Mouse (Mus musculus) hindbrain, embryonic 10.5 days (tissue): Measurements from ENCODE around the gene Tlcd1. TPM values are rescaled to one million over a fixed set of nuclear protein-coding genes. Genes with fewer than 3 reads are reported as not detected.

Source experiments
- DNase-seq: peaks from one replicate; pipeline ENCODE4 v3.0.0-alpha.2; 2017; ENCODE audit warnings: low spot score
- H3K27ac ChIP-seq: fragments of 300-500 bp; sonication (generic); 2 replicates; pipeline ENCODE4 v1.5.1; 2016; ENCODE audit warnings: mild to moderate bottlenecking, moderate library complexity
- H3K27me3 ChIP-seq: fragments of 300-500 bp; sonication (generic); 2 replicates; pipeline ENCODE4 v1.6.1; 2016; ENCODE audit warnings: mild to moderate bottlenecking; ENCODE audit not compliant: poor library complexity, insufficient read depth, severe bottlenecking
- H3K36me3 ChIP-seq: fragments of 300-500 bp; sonication (generic); 2 replicates; pipeline ENCODE4 v1.6.1; 2016; ENCODE audit warnings: mild to moderate bottlenecking, moderate library complexity
- H3K4me1 ChIP-seq: fragments of 300-500 bp; sonication (generic); replicated peaks from 2 replicates; pipeline ENCODE4 v1.6.1; 2016; ENCODE audit warnings: mild to moderate bottlenecking
- H3K4me3 ChIP-seq: fragments of 300-500 bp; sonication (generic); 2 replicates; pipeline ENCODE4 v1.5.1; 2016; ENCODE audit warnings: mild to moderate bottlenecking, moderate library complexity
- H3K9me3 ChIP-seq: fragments of 300-500 bp; sonication (generic); 2 replicates; pipeline ENCODE4 v1.6.1; 2016; ENCODE audit warnings: mild to moderate bottlenecking, moderate library complexity
- WGBS: fragments of 180-500 bp; shearing (Covaris S2); methylation state at CpG from one replicate; pipeline ENCODE4 v1.1.7; 2016; 5-methylcytosine and 5-hydroxymethylcytosine counted together
- polyA plus RNA-seq: library from polyadenylated mRNA; unstranded; fragments of >200 nt; fragmentation: Nextera tagmentation; extraction: Ambion mirVana; gene quantifications from 2 replicates; pipeline ENCODE4 v1.2.1, GENCODE M21; 2016

Tlcd1 gene
- polyA plus RNA-seq, 1 experiment from 2014 or later: 7.0 TPM

GRCm38 (mm10) chr11:78163681-78164603 is 12.6 kb upstream of the Tlcd1 start:
- peaks cover 55% of the 10 kb centered on the region for H3K4me1 ChIP-seq
- H3K27ac ChIP-seq: peak overlapping the region; percentile 100
- H3K27me3 ChIP-seq: peaks cover 14% of the 10 kb centered on the region
- DNase-seq: peak; percentile 88
- WGBS: under 1% methylated on average over 22 of the region's 22 CpGs
- H3K9me3 ChIP-seq: no peaks in the 10 kb centered on the region
- peaks cover 47% of the 10 kb centered on the region for H3K36me3 ChIP-seq
- H3K4me3 ChIP-seq: peak overlapping the region; percentile 100

- Histone ChIP-seq H3K27me3 (peaks cover 14% of the 10 kb centered on the region), H3K36me3 (peaks cover 41% of the 10 kb centered on the region), H3K9me3 (no peaks in the 10 kb centered on the region), H3K27ac (peak overlapping the region; percentile 100), H3K4me3 (peak overlapping the region; percentile 100), H3K4me1 (peaks cover 54% of the 10 kb centered on the region)
- under 1% methylated on average over 14 of the region's 14 CpGs for WGBS
- no peak for DNase-seq
These were observed 11.9 kb upstream of the Tlcd1 start for GRCm38 (mm10) chr11:78164604-78164923.

- Histone ChIP-seq H3K36me3 (peaks cover 35% of the 10 kb centered on the region), H3K4me1 (peaks cover 53% of the 10 kb centered on the region), H3K9me3 (no peaks in the 10 kb centered on the region), H3K27me3 (peaks cover 14% of the 10 kb centered on the region), H3K27ac (peak within 1 kb of the TSS; percentile 100), H3K4me3 (peak within 1 kb of the TSS; percentile 100)
- peak; percentile 89 for DNase-seq
- WGBS: under 1% methylated on average over 78 of the region's 78 CpGs
These were observed 11.4 kb upstream of the Tlcd1 start, which contains the start of gene Traf4 for GRCm38 (mm10) chr11:78164924-78165760. Traf4 (minus strand) TSS chr11:78165589.

DNA sequence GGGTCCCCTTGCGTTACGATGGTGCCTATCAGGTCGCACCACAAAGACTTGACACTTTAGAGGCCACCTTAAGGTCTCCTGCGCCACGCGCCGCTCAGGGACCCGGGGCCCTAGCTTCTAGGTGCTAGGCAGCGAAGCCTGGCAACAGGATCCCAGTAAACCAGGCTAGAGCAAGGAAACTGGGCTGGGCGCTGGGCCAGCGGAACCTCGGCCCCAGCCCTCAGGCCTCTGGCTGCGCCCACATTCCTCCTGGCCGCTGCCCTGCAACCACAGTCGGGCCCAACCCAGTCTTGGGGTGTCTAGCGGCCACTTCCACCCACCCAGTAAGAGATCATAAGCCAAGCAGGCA is 10.8 kb upstream of the Tlcd1 start:
- DNase-seq: no peak
- Histone ChIP-seq H3K27ac (peak overlapping the region; percentile 100), H3K27me3 (peaks cover 14% of the 10 kb centered on the region), H3K9me3 (no peaks in the 10 kb centered on the region), H3K4me3 (peak overlapping the region; percentile 100), H3K36me3 (peaks cover 32% of the 10 kb centered on the region), H3K4me1 (peaks cover 50% of the 10 kb centered on the region)
- 3% methylated on average over 16 of the region's 16 CpGs for WGBS

- H3K4me1 ChIP-seq: peaks cover 46% of the 10 kb centered on the region
- peak overlapping the region; percentile 100 for H3K27ac ChIP-seq
- no peaks in the 10 kb centered on the region for H3K9me3 ChIP-seq
- WGBS: 53% methylated on average over 4 of the region's 4 CpGs
- H3K27me3 ChIP-seq: peaks cover 14% of the 10 kb centered on the region
- peaks cover 32% of the 10 kb centered on the region for H3K36me3 ChIP-seq
- peak overlapping the region; percentile 100 for H3K4me3 ChIP-seq
- no peak for DNase-seq
These were observed 10.3 kb upstream of the Tlcd1 start for GRCm38 (mm10) chr11:78166161-78166560.

DNA sequence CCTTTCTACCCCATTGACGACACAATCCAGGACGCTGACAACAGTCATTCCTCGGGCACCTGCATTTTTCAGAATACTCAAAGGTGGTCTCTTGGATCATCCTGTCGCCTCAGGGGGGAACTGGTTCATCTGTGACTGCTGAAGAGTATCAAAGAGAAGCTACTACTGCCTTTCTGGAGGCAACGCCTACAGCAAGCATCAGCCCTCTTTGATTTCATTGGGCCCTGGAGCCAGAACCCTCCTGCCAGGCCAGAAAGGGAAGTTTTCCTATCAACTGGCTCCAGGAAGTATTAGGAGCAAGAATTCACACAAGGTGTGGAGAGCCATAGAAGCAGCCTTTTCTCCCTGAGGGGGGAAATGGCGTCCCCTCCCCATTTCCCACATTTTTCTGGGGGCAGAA is 9.9 kb upstream of the Tlcd1 start:
- no peak overlapping the region for H3K27ac ChIP-seq
- H3K36me3 ChIP-seq: peaks cover 29% of the 10 kb centered on the region
- peaks cover 43% of the 10 kb centered on the region for H3K4me1 ChIP-seq
- DNase-seq: no peak
- 69% methylated on average over 6 of the region's 6 CpGs for WGBS
- peaks cover 14% of the 10 kb centered on the region for H3K27me3 ChIP-seq
- H3K9me3 ChIP-seq: no peaks in the 10 kb centered on the region
- H3K4me3 ChIP-seq: no peak overlapping the region

DNA sequence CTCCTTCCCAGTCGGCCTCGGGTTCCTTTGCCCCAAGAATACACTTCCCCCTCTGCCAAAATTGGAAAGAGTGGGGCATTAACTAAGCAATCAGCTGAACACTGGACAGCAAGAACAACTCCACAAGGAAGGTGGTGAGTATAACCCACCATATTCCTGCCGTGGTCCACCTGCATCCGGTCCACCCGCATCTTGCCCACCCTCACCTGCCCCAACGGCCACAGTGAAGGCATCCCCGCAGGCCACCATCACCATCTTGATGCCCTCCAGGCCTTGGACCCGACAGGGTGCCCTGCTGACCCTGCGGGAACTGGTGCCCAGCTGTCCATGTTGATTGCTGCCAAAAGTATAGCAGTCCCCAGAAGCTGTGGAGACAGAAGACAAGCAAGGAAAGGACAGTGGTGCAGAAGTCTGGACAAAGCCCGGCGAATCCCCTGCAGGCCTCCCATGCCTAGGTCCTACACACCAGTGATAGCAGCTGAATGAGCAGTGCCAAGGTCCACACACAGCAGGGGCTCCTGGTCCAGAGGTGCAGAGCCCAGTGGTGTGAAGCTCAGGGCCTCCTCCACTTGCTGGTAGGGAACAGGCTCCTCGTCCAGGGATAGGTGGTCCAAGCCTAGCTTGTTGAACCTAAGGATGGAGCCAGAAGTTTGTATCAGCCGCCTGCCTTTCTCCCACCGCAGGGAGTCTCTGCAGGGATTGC is 9.1 kb upstream of the Tlcd1 start:
- Histone ChIP-seq H3K9me3 (no peaks in the 10 kb centered on the region), H3K4me1 (peaks cover 37% of the 10 kb centered on the region), H3K27me3 (peaks cover 14% of the 10 kb centered on the region), H3K4me3 (no peak overlapping the region), H3K27ac (0 out of 2 replicates have a peak overlapping the region, but pooled peaks have one; percentile 25), H3K36me3 (peaks cover 22% of the 10 kb centered on the region)
- WGBS: 87% methylated on average over 14 of the region's 14 CpGs
- DNase-seq: no peak

DNA sequence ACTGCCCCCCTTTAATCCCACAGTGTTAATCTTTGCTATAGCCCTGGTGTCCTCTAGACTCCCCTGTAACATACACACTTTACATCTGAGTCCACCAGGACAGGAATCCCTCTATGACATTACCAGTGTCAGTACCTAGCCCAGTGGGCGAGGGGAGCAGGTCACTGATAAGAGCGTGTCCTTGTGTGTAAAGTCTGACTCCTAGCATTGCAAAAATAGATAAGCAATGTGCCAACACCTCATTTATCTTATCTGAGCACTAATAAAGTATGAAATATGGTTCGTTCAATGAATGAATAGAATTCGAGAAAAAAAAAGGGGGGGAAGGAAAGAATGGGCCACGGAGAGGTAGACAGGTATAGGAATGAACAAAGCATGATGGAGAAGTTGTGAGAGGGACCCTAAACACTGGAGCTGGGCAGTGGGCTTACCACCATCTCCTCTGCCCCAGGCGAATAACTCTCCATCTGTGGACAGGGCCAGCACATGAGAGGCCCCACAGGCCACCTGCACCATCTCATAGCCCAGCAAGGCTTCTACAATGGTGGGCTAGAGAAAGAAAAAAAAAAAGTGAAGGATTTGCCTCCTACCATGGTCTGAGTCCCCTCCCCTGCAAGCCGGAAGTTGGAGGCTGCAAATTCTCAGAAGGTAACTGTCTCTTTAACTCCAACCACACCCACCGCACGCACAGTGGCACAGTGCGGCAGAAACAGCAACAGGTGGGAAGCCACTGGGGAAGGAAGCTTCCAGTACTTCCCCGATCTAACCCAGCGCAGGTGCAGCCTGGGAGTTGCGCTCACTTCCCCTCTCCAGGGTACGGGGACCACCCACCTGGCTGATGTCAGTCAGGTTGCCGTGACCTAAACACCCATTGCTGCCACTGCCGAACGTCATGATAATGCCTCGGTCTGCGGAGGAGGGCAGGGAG is 7.7 kb upstream of the Tlcd1 start:
- peaks cover 9% of the 10 kb centered on the region for H3K36me3 ChIP-seq
- 58% methylated on average over 19 of the region's 19 CpGs for WGBS
- H3K9me3 ChIP-seq: no peaks in the 10 kb centered on the region
- no peak overlapping the region for H3K27ac ChIP-seq
- no peak for DNase-seq
- peaks cover 23% of the 10 kb centered on the region for H3K4me1 ChIP-seq
- H3K4me3 ChIP-seq: 0 out of 2 replicates have a peak overlapping the region, but pooled peaks have one; percentile 9
- peaks cover 14% of the 10 kb centered on the region for H3K27me3 ChIP-seq

GRCm38 (mm10) chr11:78170306-78170705 is 6.2 kb upstream of the Tlcd1 start:
- WGBS: 90% methylated on average over 15 of the region's 15 CpGs
- no peak for DNase-seq
- H3K4me1 ChIP-seq: peaks cover 18% of the 10 kb centered on the region
- no peaks in the 10 kb centered on the region for H3K9me3 ChIP-seq
- H3K36me3 ChIP-seq: peaks cover 9% of the 10 kb centered on the region
- peaks cover 14% of the 10 kb centered on the region for H3K27me3 ChIP-seq
- no peak overlapping the region for H3K4me3 ChIP-seq
- H3K27ac ChIP-seq: no peak overlapping the region

GRCm38 (mm10) chr11:78171328-78171727 is 5.2 kb upstream of the Tlcd1 start:
- no peak for DNase-seq
- 65% methylated on average over 4 of the region's 4 CpGs for WGBS
- Histone ChIP-seq H3K27me3 (peaks cover 14% of the 10 kb centered on the region), H3K9me3 (no peaks in the 10 kb centered on the region), H3K36me3 (peaks cover 9% of the 10 kb centered on the region), H3K27ac (no peak overlapping the region), H3K4me3 (no peak overlapping the region), H3K4me1 (peaks cover 15% of the 10 kb centered on the region)

DNA sequence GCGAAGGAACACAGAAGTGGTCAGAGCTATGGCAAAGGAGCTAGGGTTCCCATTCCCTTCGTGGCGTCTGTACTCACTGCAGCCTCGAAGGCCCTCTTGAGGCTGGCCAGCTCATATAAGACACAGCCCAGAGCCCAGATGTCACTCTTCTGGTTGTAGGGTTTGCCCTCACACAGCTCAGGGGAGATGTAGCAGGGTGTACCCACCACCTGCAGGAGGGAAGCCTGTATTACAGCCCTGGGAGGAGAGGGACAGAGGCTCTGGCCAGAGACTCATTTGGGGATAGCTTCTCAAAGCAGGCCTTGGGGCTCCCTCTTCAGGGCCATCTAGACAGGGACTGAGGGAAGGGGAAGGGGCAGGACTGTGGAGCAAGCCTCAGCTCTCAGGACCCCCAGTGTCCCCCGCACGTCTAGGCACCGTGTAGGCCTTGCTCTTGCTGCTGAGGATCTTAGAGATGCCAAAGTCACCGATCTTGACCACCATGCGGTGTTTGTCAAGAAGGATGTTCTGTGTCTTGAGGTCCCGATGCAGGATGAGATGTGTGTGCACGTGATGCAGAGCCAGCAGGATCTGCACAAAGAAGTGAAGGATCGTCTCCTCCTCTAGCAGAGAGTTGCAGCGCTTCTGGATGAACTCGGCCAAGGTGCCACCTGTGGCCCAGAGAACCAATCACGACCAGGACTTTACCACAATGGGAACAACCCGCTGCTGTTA is 4.3 kb upstream of the Tlcd1 start:
- DNase-seq: no peak
- Histone ChIP-seq H3K36me3 (peaks cover 9% of the 10 kb centered on the region), H3K9me3 (no peaks in the 10 kb centered on the region), H3K27me3 (peaks cover 8% of the 10 kb centered on the region), H3K4me3 (no peak overlapping the region), H3K4me1 (peaks cover 15% of the 10 kb centered on the region), H3K27ac (no peak overlapping the region)
- 82% methylated on average over 16 of the region's 16 CpGs for WGBS
